Mouse (Mus musculus) frontal cortex, postnatal 10 days (tissue): ENCODE measurements at regions not wholly inside any gene's neighbourhood (a gene's known extent, or its start where the extent isn't known, plus 50 kb on each side); places are given as distances from the start of the nearest gene placed in this dataset.

ENCODE experiments used
- DNase-seq, 2 experiments: peaks; one replicate each; pipeline ENCODE4 v3.0.0; 2022; ENCODE audit warnings: low spot score in 2 of 2, mixed read lengths in 1 of 2

DNA sequence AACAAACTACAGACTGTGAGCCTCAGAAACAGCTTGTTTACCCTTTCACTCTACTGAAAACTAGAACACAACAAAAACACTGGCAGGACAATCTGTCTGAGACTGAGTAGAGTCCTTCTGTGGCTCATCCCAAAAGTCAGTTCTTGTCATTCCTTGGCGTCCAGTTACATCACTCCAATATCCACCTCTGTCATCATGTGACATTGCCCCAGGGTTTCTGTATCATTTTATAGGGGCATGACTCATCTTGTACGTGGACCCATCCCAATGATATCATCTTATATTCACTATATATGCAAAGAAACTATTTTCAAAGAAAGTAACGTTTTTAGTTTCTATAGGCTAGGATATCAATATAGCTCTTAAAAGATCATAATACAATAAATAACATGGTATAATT is 152.3 kb downstream of the Dkk2 start:
- no peak for DNase-seq

DNA sequence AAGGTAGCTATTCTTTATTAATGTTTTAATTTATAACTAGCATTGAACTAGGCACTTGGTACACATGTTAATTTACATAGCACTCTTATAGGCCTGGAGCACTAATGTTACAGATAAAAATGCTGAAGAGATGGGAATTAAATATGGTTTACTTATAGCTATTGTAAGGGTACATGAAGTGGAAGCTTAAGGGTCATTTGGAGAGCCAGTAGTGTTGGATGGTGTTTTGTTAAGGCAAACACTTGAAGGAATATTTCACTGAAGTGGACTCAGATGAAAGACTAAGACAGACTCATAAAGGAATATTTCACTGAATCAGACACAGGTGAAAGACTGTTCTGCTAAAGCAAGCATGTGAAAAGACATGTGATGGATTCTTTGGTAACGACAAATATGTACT is 172.7 kb downstream of the Dkk2 start:
- no peak for DNase-seq

DNA sequence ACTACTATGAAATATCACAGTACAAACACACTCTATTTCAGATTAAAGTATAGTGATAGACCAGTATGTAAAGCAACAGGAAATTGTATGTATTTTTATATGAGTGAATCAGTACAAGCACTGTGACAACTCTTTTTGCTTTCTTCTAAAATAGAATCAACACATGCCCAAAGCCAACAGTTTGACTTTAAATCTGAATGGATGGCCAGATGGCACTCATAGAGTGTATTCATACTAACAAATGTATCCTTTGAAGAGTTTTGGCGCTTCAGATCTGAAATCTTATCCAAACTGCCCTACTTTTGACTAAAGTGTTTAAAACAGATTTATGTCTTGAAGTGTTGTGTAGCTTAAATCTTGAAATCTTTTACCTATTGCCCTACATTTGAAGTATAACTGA is 184.5 kb downstream of the Dkk2 start:
- no peak for DNase-seq

DNA sequence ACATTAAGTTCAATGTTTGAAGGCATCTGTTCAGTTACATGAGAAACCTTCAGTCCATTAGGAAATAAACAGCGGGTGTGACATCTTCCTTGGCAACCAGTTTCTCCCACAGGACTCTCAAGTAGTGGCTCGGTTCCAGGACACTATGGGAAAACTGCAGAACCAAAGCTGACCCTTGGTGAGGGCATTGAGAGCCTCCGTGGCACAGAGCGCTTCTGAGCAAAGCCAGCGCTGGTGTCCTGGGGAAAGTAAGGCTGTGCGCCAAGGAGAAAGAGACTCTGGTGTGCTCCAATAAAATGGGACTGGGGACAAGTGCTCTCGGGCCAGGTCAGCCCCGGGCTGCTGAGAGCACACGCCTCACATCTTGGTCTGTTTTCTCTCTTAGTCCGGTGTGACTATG is 189.7 kb downstream of the Dkk2 start:
- DNase-seq = no peak

DNA sequence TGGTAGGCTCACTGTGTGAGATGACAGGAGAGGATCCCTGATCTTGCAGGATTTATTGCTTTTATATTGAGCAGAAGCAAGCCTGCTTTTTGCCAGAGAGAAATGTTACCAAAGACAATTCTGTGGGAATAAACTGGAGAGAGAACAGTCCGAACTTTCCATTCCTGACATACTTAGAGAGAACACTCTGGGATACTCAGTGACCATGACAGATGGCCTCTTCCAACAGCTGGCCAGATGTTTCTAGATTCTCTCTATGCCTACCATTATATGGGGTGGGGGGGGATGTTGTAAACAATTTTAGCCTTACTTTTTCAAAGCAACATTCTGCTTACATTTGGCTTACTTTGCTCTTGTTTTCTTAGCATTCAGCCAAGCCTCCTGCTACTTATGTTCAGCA is 192.7 kb downstream of the Dkk2 start:
- no peak for DNase-seq

DNA sequence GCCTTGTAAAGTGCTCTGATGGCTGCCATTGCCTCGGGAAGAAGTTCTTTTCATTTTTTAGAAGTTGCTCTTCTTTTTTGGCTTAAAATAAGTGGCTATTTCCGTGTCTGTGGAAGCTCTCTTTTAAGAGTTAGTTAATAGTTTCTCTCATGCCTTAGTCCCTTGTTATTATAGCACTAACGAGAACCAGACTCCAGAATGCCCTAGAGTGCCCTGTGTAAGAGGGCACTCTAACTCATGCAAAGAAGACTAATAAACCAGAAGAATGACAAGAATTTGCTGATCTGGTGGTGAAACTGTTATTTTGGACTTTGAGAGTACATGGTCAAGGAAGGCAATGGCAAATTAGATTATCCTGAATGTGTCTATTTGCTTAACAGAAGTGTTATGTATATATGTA is 202.6 kb downstream of the Dkk2 start:
- DNase-seq = no peak

DNA sequence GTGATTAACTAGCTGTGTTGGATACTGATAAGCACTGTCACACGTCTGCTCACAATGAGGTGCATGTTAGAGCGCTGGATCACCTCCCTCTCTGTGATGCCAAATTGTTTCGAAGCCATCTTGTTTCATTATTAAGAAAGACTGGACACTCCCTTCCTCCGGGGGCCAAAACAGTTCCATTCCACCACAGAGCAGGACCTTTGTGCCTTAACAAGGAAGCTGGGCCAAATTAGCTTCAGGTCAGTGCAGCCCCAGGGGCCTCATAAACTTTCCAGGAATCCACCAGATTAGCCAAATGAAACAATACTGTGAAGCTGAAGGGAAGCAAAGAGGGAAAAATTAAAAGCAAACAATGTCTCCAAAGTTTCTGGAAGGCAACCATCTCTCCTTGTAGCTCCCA is 241.9 kb downstream of the Dkk2 start:
- no peak for DNase-seq

DNA sequence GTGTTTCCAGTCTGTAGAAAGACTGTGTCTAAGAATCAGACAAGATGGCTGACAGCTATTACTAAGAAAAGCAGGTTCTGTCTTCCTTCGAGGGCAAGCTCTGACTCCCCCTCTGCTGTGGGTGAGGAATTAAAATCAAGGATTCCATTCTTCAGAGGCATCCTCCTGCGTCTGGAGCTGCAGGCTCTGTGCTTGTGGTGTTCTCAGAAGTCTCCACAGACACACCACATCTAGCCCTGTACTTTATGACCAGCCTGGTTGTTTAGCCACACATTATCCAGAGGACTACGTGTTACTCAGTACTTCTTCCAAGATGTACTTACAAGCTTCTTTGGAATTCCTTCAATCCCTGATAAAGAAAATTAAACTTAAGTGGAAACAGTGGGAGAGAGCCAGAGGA is 258.5 kb downstream of the Dkk2 start:
- no peak for DNase-seq

DNA sequence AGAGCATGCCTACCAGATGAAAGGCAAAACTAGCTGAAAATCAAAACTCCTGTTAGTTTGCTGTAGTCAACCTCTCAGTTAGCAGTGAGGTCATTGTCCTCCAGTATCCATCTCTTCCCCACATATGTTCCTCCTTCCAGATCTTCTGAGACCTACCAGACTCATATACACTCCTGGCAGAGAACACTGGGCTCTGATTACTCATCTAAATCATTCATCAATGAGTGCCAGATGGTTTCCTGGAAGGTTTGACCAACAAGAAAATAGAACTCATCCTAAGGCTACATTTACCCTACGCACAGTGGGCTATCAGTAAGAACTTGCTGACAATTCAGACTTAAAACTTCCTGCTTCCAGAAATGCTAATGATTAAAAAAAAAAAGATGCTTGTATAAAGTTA is 260.8 kb downstream of the Dkk2 start:
- no peak for DNase-seq

DNA sequence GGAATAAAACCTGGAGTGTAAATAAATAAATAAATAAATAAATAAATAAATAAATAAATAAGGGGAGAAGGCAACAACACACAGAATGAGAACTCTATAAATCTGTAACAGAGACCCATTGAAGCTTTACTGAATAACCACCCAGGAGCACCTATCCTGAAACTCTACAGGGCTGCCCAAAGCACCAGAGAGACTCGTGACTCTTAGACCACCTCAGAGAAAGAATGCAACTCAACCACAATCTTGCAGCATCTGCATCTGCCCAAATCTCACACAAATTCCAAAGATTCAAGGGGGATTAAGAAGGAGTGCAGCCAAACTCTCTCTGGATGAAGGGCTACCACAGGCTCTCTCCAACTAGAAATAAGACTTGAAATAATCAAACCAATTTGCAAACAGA is 264.5 kb downstream of the Dkk2 start:
- DNase-seq = no peak

DNA sequence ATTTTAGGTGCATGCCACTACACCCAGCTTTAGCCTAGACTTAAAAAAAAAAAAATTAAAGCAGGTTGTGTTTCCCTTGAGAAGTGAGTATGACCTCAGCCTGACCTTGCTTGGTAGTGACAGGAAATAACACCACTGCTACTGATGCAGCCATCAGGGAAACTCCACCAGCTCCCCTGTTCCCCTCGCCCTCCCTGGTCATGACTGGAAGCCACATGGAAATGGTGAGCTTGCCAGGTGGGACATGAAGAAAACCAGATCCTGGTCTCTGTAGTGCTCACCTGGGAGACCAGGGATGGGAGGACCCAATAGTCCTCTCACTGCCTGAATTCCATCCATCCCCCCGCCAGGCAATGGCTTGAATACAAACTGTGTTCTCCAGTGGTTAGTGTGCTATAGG is 268.1 kb downstream of the Dkk2 start:
- DNase-seq = no peak

DNA sequence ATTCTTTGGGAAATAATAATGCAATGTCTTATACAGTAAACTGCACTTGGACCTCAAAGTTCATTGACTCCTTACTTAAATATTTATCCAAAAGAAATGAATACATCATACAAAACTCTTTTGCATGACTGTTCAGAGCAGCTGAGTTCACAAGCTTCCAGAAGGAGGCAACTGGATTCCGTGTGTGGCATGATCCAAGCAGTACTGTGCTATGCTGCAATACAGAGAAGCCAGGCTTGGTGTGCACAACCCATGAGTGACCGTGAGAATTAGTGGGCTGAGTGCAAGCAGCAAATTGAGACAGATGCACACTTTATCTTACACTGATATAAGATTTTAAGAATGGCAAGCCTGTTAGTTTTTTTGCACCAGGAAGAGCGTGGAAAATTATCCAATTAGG is 270.0 kb upstream of the Gimd1 start:
- DNase-seq = no peak

DNA sequence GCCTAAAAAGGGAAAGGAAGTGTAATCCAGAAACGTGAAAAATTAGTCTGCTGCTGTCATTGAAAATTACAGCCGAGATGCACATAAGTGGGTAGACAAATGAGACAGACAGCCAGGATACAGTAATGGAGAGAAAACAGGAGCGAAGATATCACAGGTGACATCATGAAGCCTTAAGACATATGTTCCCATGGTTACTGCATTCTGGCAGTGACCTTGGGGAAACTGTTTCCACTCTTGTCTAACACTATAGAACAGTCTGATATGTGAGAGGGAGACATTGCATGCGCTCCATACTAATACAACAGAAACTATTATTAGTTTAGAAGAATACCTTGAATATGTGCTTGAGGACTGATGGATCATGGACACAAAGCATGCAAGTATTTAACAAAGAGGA is 254.0 kb upstream of the Gimd1 start:
- no peak for DNase-seq

DNA sequence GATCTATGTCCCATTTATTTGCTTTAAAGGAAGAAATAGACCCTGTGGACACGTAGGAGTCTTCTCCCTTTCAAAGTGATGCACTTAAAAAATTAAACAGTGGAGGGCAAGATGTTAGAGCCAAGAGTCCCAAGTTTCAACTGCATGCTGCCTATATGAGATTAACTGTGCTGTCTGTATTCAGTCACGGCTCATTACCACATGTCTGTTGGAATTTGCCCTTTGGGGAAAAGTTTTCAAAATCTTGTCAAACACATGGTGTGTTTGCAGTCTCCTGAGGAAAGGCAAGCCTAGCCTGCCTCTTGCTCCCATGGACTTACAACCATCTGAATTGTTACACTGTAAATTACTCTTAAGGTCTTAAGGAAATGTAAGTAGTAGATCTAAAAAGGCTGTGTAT is 211.9 kb upstream of the Gimd1 start:
- DNase-seq = no peak

DNA sequence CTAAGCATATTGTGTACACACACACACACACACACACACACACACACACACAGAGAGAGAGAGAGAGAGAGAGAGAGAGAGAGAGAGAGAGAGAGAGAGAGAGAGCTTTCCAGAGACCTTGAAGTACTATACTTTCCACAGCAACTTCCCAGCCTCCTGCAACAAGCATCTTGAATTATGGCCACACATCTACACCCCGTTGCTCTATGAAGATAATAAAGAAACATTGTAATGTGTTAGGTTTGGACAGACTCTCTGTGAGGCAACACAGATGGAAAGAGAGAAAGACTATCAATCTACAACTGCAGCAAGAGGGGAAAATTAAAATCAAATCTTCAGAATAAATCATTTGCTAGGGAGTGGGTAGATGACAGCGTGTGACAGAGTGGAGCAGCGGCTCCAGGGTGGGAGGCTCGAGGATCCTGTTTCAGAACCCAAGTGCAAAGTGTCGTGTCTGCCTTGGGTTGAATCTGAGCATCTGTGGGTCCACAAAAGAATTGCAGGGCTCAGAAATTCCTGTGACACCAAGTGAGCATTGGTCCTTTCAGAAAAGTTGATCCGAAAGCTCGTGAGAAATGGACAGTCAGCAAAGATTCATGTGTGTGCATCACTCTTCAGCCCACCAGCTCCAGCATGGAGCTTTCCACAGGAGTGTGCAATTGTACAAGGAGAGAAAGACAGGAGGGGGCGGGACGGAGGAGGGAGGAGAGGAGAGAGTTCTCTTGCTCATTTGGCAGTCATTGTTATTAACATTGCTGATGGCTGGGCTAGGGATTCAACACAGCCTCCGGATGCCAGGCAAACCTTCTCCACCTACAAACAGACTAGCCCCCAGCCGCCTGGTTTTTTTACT is 203.6 kb upstream of the Gimd1 start:
- DNase-seq = no peak

DNA sequence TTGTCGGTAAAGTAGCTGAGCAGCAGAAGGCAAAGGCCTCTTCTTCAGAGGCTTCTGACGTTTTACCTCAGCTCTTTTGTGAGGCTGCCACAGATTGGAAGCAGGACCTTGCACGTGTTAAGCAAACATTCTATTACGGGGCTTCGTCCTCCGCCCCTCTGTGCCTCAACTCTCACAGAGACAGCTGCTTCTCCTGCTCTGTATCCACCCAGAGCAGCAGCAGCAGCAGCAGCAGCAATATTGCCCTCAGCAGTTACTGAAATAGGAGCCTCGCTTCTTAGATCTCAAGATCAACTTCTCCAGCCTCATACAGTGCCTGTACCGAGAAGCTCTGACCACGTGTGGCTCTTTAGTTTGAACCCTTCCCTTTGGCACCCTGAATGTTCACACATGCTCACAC is 202.4 kb upstream of the Gimd1 start:
- no peak for DNase-seq

DNA sequence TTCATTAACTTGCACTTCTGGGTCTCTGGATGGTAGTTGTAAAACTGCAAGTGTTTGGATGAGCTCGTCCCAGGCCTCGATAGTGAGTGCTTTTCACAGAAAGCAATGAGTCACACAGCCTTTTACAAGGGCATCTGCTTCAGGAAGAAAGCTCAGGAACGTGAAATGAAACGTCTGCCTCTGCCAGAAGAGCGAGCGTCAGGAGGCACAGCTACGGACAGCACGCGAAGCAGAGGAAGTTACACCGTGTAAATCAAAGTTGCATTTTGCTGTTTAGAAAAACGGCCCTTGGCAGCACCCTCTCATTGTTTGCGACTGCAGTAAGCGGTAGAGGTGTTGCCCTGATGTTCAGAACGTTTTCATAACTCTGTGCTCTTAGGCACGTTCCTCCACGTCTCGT is 201.5 kb upstream of the Gimd1 start:
- no peak for DNase-seq

DNA sequence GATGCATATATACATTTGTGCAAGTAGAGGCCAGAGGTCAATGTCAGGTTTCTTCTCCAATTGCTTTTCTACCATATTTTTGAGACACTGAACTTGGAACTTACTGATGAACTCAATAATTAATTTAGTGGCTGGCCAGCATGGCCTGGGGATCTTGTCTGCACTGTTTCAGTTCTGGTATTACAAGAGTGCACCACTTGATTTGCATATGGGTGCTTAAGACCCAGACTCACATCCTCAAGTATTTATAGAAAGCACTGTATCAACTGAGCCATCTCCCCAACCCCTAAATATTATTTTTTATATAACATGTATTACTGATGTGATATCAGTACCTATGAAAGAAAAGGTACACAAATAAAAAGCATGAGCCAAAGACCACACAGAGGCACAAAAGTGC is 197.8 kb upstream of the Gimd1 start:
- DNase-seq = no peak

DNA sequence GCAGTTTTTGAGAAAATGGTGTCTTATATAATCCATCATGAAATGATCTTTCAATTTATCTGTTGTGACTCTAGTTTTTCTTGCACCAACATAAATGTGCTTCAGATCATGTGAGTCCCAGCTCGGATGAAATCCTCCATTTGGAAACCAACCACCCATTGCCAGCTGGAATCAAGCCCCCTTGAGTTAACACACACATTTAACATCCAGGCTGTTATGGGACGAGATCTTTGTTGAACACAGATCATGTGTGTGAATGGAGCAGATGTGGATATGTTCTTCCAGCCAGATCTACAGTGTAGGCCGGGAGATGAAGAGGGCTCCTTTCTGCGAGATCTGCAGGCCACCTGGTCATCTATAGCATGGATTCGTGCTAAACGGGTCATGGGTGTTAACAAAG is 188.4 kb upstream of the Gimd1 start:
- DNase-seq = no peak

DNA sequence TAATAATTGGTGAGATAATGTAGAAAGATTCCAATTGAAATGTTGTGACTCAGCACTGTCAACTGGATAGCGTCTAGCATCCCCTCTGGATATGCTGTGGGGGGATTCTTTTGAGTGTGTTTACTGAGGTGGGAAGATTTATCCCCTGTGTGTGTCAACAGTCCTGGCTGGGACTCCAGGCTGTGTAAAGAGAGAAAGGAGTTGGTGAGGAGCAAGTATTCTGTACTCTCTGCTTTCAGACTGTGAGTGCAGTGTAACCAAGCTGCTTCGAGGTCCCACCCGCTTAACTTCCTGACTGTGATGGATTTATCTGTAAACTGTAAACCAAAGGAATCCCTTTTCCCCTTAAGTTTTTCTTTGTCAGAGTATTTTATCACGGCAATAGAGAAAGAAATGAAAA is 175.7 kb upstream of the Gimd1 start:
- no peak for DNase-seq

DNA sequence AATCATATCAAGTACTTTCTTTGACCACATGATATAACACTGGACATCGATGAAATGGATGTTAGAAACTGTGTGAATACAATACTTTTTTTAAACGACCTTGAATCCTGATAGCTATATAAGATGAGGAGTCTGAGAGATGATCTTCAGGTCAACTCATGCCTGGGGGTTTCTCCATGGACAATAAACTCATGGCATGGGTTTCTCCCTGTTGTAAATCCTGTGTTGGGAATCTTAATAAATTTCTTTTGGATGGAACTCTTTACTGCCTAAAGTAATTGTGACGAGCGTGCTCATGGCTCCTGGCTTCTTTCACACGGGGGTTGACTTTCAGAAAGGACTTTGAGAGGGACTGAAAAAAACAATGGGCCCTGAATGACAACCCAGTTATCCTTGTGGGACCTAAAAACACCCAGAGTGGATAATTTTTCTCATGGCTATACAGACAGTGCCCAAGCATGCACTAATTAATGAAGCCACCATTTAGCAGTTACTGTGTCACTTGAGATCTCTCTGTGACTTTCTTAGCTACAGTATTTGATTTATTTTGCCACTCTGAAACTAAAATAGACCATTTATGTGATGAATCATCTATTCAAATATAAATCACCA is 167.2 kb upstream of the Gimd1 start:
- no peak for DNase-seq

DNA sequence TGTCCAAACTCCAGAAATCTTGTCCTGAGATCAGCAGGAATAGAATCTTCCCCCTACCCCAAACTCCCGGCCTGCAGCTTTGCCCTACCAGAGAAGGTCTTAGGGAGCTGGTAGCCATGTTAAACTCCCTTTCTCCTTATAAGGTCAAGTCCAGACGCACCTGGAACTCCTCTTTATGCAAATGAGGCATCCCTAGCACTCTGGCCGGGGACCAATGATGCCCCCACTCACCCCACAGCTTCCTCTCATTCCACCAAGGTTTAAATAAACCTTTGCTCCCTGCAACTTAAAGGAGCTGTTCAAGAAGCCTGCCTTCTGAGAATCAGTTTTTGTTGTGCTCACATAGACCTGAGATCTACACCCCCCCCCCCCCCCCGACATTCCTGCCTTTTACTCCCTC is 158.6 kb upstream of the Gimd1 start:
- DNase-seq = no peak

DNA sequence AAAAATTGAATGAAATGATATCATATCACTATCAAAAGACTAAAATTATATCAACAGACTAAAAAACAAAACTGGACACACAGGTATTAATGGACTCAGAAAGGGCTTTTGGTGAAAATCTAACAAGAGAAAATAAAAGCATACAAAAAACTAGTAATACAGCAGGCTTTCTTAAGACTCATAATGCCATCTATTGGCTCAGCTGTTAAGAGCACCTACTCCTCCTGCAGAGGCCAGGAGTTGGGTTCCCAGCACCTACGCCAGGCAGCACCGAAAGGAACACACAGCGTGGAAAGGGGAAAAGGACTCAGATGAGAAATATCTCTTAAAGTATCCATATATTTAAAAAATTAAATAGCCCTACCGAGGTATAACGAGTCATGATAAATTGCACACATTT is 151.9 kb upstream of the Gimd1 start:
- no peak for DNase-seq

DNA sequence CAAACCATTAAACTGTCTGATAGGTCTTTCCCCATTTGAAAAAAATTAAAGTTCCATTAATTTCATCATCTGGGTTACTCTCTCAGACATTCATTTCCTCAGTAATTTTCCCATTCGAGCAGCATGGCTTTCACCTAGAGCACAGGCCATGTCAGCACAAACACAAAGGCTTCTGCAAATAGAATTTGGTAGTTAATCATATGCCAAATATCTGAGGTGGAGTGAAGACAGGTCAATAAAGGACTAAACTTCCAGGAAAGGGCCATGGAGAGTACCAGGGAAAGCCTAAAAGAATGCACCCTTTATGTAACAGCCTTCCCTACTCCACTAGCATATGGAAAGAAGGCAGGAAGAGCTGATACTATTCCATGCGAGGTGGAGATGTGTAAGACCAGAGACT is 150.3 kb upstream of the Gimd1 start:
- no peak for DNase-seq
